Mouse (Mus musculus): ENCODE results near the gene Nras.

GRCm38 (mm10) chr3:103073771-103074170 lies 15.7 kb downstream of the Nras start, which contains the start of gene Ampd1:
- TF ChIP-seq POLR2A (IDR thresholded peaks at IDR 0.05; ENCODE audit: insufficient read depth, low read length) (no peak), CTCF (IDR thresholded peaks at IDR 0.05; ENCODE audit: low read depth, low read length) (no peak)

All from ES-Bruce4 (cell line).